ENCODE assay signal across 9 mouse cellular contexts in genomic region chr8:127070225-127070624, GRCm38 (mm10). TPM values are rescaled to one million over a fixed set of nuclear protein-coding genes. Genes with fewer than 3 reads are reported as not detected.
DNase-seq lines count a peak whose midpoint lies in the region; ATAC-seq lines count a peak whose summit lies in the region.
"Had no signal": no experiment of that assay in that cellular context is flagged by ENCODE, and none has a peak within 500 bp of the region (broad histone marks: within the 10 kb centered on the region; RNA-seq: fewer than 3 reads in every experiment).

No protein-coding gene starts in this region.

- no peaks in the 10 kb centered on the region for H3K9me3 ChIP-seq in heart, embryonic 16.5 days (replicated peaks; ENCODE audit: control insufficient read depth, low read length)
- no peaks in the 10 kb centered on the region for H3K9me3 ChIP-seq in neural tube, embryonic 14.5 days (ENCODE audit: control insufficient read depth, low read length)
- H3K9me3 ChIP-seq: limb, embryonic 12.5 days had no signal

- ATAC-seq in heart, embryonic 16.5 days (replicated peaks; ENCODE audit: extremely low read depth, insufficient read depth, low FRiP score) = peak; percentile 79; the same call in 1 of the 2 replicates
- peak; percentile 67; the same call in 1 of the 2 replicates for ATAC-seq in neural tube, embryonic 14.5 days (ENCODE audit: low read depth)
- ATAC-seq in megakaryocyte, adult 5-6 weeks (ENCODE audit: poor library complexity, severe bottlenecking) = no peak

- no peak overlapping the region for H3K9ac ChIP-seq in heart, embryonic 16.5 days (ENCODE audit: low read length)
- H3K9ac ChIP-seq in neural tube, embryonic 14.5 days (replicated peaks; ENCODE audit: low read depth, low read length) = no peak overlapping the region
- H3K9ac ChIP-seq: limb, embryonic 12.5 days had no signal

- 0 out of 2 replicates have a peak overlapping the region, but pooled peaks have one; percentile 3 for H3K4me2 ChIP-seq in heart, embryonic 16.5 days (ENCODE audit: low read depth, low read length)
- no peak overlapping the region for H3K4me2 ChIP-seq in neural tube, embryonic 14.5 days (ENCODE audit: low read depth, low read length)
- H3K4me2 ChIP-seq: limb, embryonic 12.5 days had no signal

- no peaks in the 10 kb centered on the region for H3K36me3 ChIP-seq in heart, embryonic 16.5 days (ENCODE audit: control insufficient read depth, insufficient read depth)
- H3K36me3 ChIP-seq in neural tube, embryonic 14.5 days (ENCODE audit: control insufficient read depth, insufficient read depth, low read length) = no peaks in the 10 kb centered on the region
- H3K36me3 ChIP-seq: limb, embryonic 12.5 days had no signal

- no peaks in the 10 kb centered on the region for H3K27me3 ChIP-seq in heart, embryonic 16.5 days (ENCODE audit: control insufficient read depth, insufficient read depth, low read length)
- no peaks in the 10 kb centered on the region for H3K27me3 ChIP-seq in neural tube, embryonic 14.5 days (ENCODE audit: control insufficient read depth, insufficient read depth, low read length)
- H3K27me3 ChIP-seq: limb, embryonic 12.5 days had no signal

- peak overlapping the region; percentile 15 for H3K27ac ChIP-seq in heart, embryonic 16.5 days (ENCODE audit: low read length)
- peak overlapping the region; percentile 1; the same call in 1 of the 2 replicates for H3K27ac ChIP-seq in neural tube, embryonic 14.5 days (ENCODE audit: low read depth, low read length)
- H3K27ac ChIP-seq: limb, embryonic 12.5 days had no signal

- WGBS in heart, embryonic 16.5 days = 26% methylated on average over 3 of the region's 3 CpGs
- 70% methylated on average over 3 of the region's 3 CpGs for WGBS in neural tube, embryonic 14.5 days

- H3K4me3 ChIP-seq in heart, embryonic 16.5 days (ENCODE audit: low read length) = no peak overlapping the region
- H3K4me3 ChIP-seq in neural tube, embryonic 14.5 days (ENCODE audit: low read depth, low read length) = no peak overlapping the region
- H3K4me3 ChIP-seq: limb, embryonic 12.5 days had no signal

- peaks cover 53% of the 10 kb centered on the region for H3K4me1 ChIP-seq in heart, embryonic 16.5 days (ENCODE audit: control insufficient read depth, insufficient read depth, low read length)
- H3K4me1 ChIP-seq in neural tube, embryonic 14.5 days (ENCODE audit: control insufficient read depth, insufficient read depth, low read length) = peaks cover 12% of the 10 kb centered on the region

- peak; percentile 61 for DNase-seq in adrenal gland, adult 2 months
- DNase-seq in adrenal gland, postnatal 4 days (ENCODE audit: low spot score in 2 of 2) = no peak
- DNase-seq in retina, postnatal 1 day = peak; percentile 48
- no peak for DNase-seq in retina, embryonic 14.5 days (ENCODE audit: low spot score)
- DNase-seq in layer of hippocampus, postnatal 14 days (ENCODE audit: low spot score in 2 of 2) = no peak

RNA-seq across cellular contexts. Expression of gene Pard3, which starts 6.5 kb away (rescaled TPM):
- 10 to 100 TPM; 31.4 to 45.4 TPM for total RNA-seq in adrenal gland, adult 2 months (2021)
- polyA plus RNA-seq in adrenal gland, adult 2 months (2012; rRNA removed) = 39.0 and 56.9 TPM in 2 replicates
- 10 to 100 TPM; 54.0 to 58.1 TPM for total RNA-seq in adrenal gland, postnatal 4 days (2021)
- 12.7 and 16.1 TPM in 2 replicates for polyA plus RNA-seq in heart, embryonic 16.5 days (2015; fragmentation: Nextera tagmentation; extraction: Ambion mirVana)
- polyA plus RNA-seq in neural tube, embryonic 14.5 days (2014; fragmentation: Nextera tagmentation; extraction: Ambion mirVana) = 22.7 and 26.1 TPM in 2 replicates
- total RNA-seq in layer of hippocampus, postnatal 14 days (2021) = 10 to 100 TPM; 26.0 to 28.4 TPM
- 0.05 TPM in 1 of 2 replicates, not detected in the other for total RNA-seq in megakaryocyte, adult 5-6 weeks (2015)
- not detected in 2 replicates for total RNA-seq in megakaryocyte, adult 5-6 weeks (2017)

Comparison
In these comparisons a context has a peak if more than half of its experiments do, and no peak if none do; other contexts are left out.
1. DNase-seq: peak in adrenal gland, adult 2 months (single experiment) and retina, postnatal 1 day (single experiment); none in adrenal gland, postnatal 4 days (0 of 2), retina, embryonic 14.5 days (single experiment) and layer of hippocampus, postnatal 14 days (0 of 2).
2. RNA of gene Pard3, which starts 6.5 kb away (total RNA-seq): 54.0 to 58.1 TPM in adrenal gland, postnatal 4 days, 31.4 to 45.4 TPM in adrenal gland, adult 2 months and 26.0 to 28.4 TPM in layer of hippocampus, postnatal 14 days; 0.05 TPM in megakaryocyte, adult 5-6 weeks; every median in the first group is over 10 times any median in the second.